Mouse (Mus musculus): ENCODE measurements at regions not wholly inside any gene's neighbourhood (a gene's known extent, or its start where the extent isn't known, plus 50 kb on each side); places are given as distances from the start of the nearest gene placed in this dataset.

- Histone ChIP-seq H3K79me2 (ENCODE audit: control insufficient read depth, insufficient read depth, low read length, poor library complexity) (no peaks in the 10 kb centered on the region), H3K36me3 (ENCODE audit: control insufficient read depth in 1 of 2, insufficient read depth in 2 of 2, low read length in 2 of 2) (no peaks in the 10 kb centered on the region), H3K4me1 (ENCODE audit: control insufficient read depth in 1 of 2, insufficient read depth in 2 of 2, low read length in 2 of 2) (no peaks in the 10 kb centered on the region), H3K27me3 (ENCODE audit: control insufficient read depth in 1 of 2, insufficient read depth in 2 of 2, low read length in 2 of 2) (no peaks in the 10 kb centered on the region), H3K27ac (ENCODE audit: control insufficient read depth, low read depth, low read length) (no peak overlapping the region), H3K9ac (ENCODE audit: control insufficient read depth, low read depth, low read length, poor library complexity, severe bottlenecking) (no peak overlapping the region), H3K9me3 (replicated peaks; ENCODE audit: insufficient read depth, low read length) (no peaks in the 10 kb centered on the region), H3K4me3 (ENCODE audit: control insufficient read depth in 1 of 2, insufficient read depth in 1 of 2, low read depth in 2 of 2, low read length in 2 of 2) (no peak overlapping the region)
- no peak for TF ChIP-seq MYC (IDR thresholded peaks at IDR 0.05; ENCODE audit: low read depth, low read length)
- no peak for DNase-seq (ENCODE audit: low read depth, low spot score)
Observed at GRCm38 (mm10) chr12:28948889-28949288, 197.3 kb downstream of the Eipr1 start.

DNA sequence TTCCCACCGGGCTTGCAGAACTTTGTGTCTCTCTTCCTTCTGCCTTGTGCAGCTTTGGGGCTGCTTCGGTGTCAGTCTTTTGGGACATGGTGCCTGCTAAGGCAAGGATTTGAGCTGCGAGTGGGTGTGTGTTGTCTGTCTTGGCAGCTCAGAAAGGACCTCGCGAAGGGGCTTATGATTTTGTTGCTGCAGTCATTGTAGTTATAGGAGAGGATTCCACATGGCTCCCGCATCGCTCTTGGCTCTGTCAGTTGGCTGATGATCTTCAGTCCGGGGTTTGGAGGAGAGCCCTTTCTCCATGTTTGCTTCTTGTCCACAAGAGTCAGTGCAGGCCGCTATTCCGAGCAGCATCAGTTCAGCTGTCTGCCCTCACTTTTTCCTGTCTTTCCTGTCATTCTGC, 197.7 kb downstream of the Eipr1 start:
- no peaks in the 10 kb centered on the region for H3K79me2 ChIP-seq (ENCODE audit: control insufficient read depth, insufficient read depth, low read length, poor library complexity)
- H3K27ac ChIP-seq (ENCODE audit: control insufficient read depth, low read depth, low read length): no peak overlapping the region
- no peaks in the 10 kb centered on the region for H3K4me1 ChIP-seq (ENCODE audit: control insufficient read depth in 1 of 2, insufficient read depth in 2 of 2, low read length in 2 of 2)
- no peak overlapping the region for H3K9ac ChIP-seq (ENCODE audit: control insufficient read depth, low read depth, low read length, poor library complexity, severe bottlenecking)
- TF ChIP-seq MAZ (IDR thresholded peaks at IDR 0.05; ENCODE audit: low read depth, low read length) (no peak), ZNF384 (IDR thresholded peaks at IDR 0.05; ENCODE audit: low read depth, low read length) (no peak), CTCF (IDR thresholded peaks at IDR 0.05 in 2 of 3, conservative IDR thresholded peaks at IDR 0.05 in 1 of 3; ENCODE audit: control insufficient read depth in 1 of 3, insufficient read depth in 1 of 3, low read depth in 2 of 3, low read length in 3 of 3, poor library complexity in 1 of 3, severe bottlenecking in 1 of 3) (no peak), MEF2A (IDR thresholded peaks at IDR 0.05; ENCODE audit: extremely low read depth, insufficient replicate concordance, low read depth, low read length, poor library complexity, severe bottlenecking) (no peak)
- H3K9me3 ChIP-seq (replicated peaks; ENCODE audit: insufficient read depth, low read length): no peaks in the 10 kb centered on the region
- H3K36me3 ChIP-seq (ENCODE audit: control insufficient read depth in 1 of 2, insufficient read depth in 2 of 2, low read length in 2 of 2): no peaks in the 10 kb centered on the region
- H3K4me3 ChIP-seq (ENCODE audit: control insufficient read depth in 1 of 2, insufficient read depth in 1 of 2, low read depth in 2 of 2, low read length in 2 of 2): no peak overlapping the region
- DNase-seq (ENCODE audit: low read depth, low spot score): no peak
- no peaks in the 10 kb centered on the region for H3K27me3 ChIP-seq (ENCODE audit: control insufficient read depth in 1 of 2, insufficient read depth in 2 of 2, low read length in 2 of 2)

DNA sequence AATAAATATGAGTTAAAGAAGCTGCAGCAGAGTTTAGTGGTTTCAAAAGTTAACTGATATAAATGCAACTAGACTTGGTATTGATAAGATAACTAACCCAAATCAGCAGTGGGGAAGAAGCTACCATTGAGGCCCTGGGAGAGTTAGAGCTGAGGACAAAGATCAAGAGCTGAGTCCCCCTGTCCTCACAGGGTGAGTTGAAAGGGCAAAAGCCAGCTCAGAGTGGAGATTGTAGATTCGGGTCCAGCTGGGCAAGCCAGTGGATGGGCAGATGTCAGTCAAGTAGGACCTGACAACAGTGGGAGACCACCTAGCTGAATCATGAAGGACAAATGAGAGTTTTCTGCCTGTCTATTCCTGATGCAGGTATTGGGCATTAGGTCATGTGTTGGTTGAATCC, 205.6 kb downstream of the Eipr1 start:
- H3K9me3 ChIP-seq (replicated peaks; ENCODE audit: insufficient read depth, low read length): no peaks in the 10 kb centered on the region
- no peaks in the 10 kb centered on the region for H3K36me3 ChIP-seq (ENCODE audit: control insufficient read depth in 1 of 2, insufficient read depth in 2 of 2, low read length in 2 of 2)
- H3K4me3 ChIP-seq (ENCODE audit: control insufficient read depth in 1 of 2, insufficient read depth in 1 of 2, low read depth in 2 of 2, low read length in 2 of 2): no peak overlapping the region
- TF ChIP-seq TAL1 (IDR thresholded peaks at IDR 0.05; ENCODE audit: low read length) (no peak), ZKSCAN1 (IDR thresholded peaks at IDR 0.05; ENCODE audit: low read depth, low read length) (no peak), ZC3H11A (IDR thresholded peaks at IDR 0.05; ENCODE audit: low read depth, low read length) (no peak), SIN3A (IDR thresholded peaks at IDR 0.05; ENCODE audit: low read length) (no peak), ETS1 (IDR thresholded peaks at IDR 0.05; ENCODE audit: low read depth, low read length) (no peak), UBTF (IDR thresholded peaks at IDR 0.05; ENCODE audit: borderline replicate concordance, insufficient read depth, low read depth, low read length) (no peak), CTCF (IDR thresholded peaks at IDR 0.05 in 2 of 3, conservative IDR thresholded peaks at IDR 0.05 in 1 of 3; ENCODE audit: control insufficient read depth in 1 of 3, insufficient read depth in 1 of 3, low read depth in 2 of 3, low read length in 3 of 3, poor library complexity in 1 of 3, severe bottlenecking in 1 of 3) (no peak), BHLHE40 (IDR thresholded peaks at IDR 0.05; ENCODE audit: borderline replicate concordance, low read depth, low read length) (no peak), MAZ (IDR thresholded peaks at IDR 0.05; ENCODE audit: low read depth, low read length) (no peak), MYB (IDR thresholded peaks at IDR 0.05; ENCODE audit: low read depth, low read length) (no peak), USF2 (IDR thresholded peaks at IDR 0.05; ENCODE audit: borderline replicate concordance in 1 of 2, insufficient read depth in 1 of 2, low read depth in 1 of 2, low read length in 2 of 2) (no peak), TCF12 (IDR thresholded peaks at IDR 0.05; ENCODE audit: low read depth, low read length) (no peak), ZNF384 (IDR thresholded peaks at IDR 0.05; ENCODE audit: low read depth, low read length) (no peak), POLR2AphosphoS2 (IDR thresholded peaks at IDR 0.05; ENCODE audit: low read length) (no peak), RAD21 (IDR thresholded peaks at IDR 0.05; ENCODE audit: low read depth, low read length) (no peak), JUND (IDR thresholded peaks at IDR 0.05; ENCODE audit: low read depth, low read length) (no peak), MYC (IDR thresholded peaks at IDR 0.05; ENCODE audit: low read depth, low read length) (no peak)
- H3K79me2 ChIP-seq (ENCODE audit: control insufficient read depth, insufficient read depth, low read length, poor library complexity): no peaks in the 10 kb centered on the region
- H3K4me1 ChIP-seq (ENCODE audit: control insufficient read depth in 1 of 2, insufficient read depth in 2 of 2, low read length in 2 of 2): no peaks in the 10 kb centered on the region
- no peak overlapping the region for H3K27ac ChIP-seq (ENCODE audit: control insufficient read depth, low read depth, low read length)
- no peaks in the 10 kb centered on the region for H3K27me3 ChIP-seq (ENCODE audit: control insufficient read depth in 1 of 2, insufficient read depth in 2 of 2, low read length in 2 of 2)
- H3K9ac ChIP-seq (ENCODE audit: control insufficient read depth, low read depth, low read length, poor library complexity, severe bottlenecking): no peak overlapping the region
- DNase-seq (ENCODE audit: low read depth, low spot score): no peak

All from MEL (cell line).